15 mouse cellular contexts compared by ENCODE assay signal in the genomic region with DNA sequence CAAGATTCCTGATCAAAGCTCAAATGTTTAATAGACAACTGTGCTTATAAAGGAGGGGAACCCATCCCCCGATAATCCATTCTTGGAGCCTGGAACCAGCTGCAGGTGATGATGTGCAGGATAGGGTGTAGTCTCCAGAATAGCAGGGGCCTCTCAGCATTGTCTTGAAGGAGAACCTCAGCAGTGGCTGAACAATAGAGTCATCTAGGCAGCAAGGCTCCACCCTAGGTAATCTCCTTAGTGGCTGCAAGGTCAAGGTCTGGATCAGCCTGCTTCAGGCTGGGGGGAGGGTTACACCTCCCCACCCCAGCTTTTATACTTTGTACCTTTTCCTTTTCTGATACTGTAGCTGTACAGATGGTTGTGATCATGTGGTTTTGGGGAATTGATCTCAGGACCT.
"Had no signal": no experiment of that assay in that cellular context is flagged by ENCODE, and none has a peak within 500 bp of the region (broad histone marks: within the 10 kb centered on the region; RNA-seq: fewer than 3 reads in every experiment).

No protein-coding gene starts in this region.

- H3K9ac ChIP-seq: liver, postnatal 0 days; lung, embryonic 15.5 days; midbrain, embryonic 13.5 days; midbrain, embryonic 15.5 days; neural tube, embryonic 12.5 days had no signal

- H3K36me3 ChIP-seq: lung, embryonic 15.5 days; midbrain, embryonic 13.5 days; midbrain, embryonic 15.5 days; neural tube, embryonic 12.5 days had no signal

- H3K27ac ChIP-seq: lung, embryonic 15.5 days; macrophage; midbrain, embryonic 13.5 days; midbrain, embryonic 15.5 days; neural tube, embryonic 12.5 days had no signal

- DNase-seq: liver, postnatal 0 days; lung, adult 2 months; lung, postnatal 14 days; lung, postnatal 36 days; right cerebral cortex, postnatal 14 days; thymus, adult 18-20 months; thymus, postnatal 25 days; thymus, postnatal 4 days had no signal

- H3K9me3 ChIP-seq: lung, embryonic 15.5 days; midbrain, embryonic 13.5 days; midbrain, embryonic 15.5 days; neural tube, embryonic 12.5 days had no signal

- H3K4me2 ChIP-seq: lung, embryonic 15.5 days; midbrain, embryonic 11.5 days; midbrain, embryonic 13.5 days; midbrain, embryonic 15.5 days; neural tube, embryonic 12.5 days had no signal

- H3K4me1 ChIP-seq: lung, embryonic 15.5 days; midbrain, embryonic 13.5 days; midbrain, embryonic 15.5 days had no signal

- H3K4me3 ChIP-seq: lung, embryonic 15.5 days; midbrain, embryonic 13.5 days; midbrain, embryonic 15.5 days; neural tube, embryonic 12.5 days had no signal

- H3K27me3 ChIP-seq: lung, embryonic 15.5 days; megakaryocyte, embryonic 14.5 days; midbrain, embryonic 13.5 days; midbrain, embryonic 15.5 days; neural tube, embryonic 12.5 days had no signal
